19 mouse cellular contexts compared by ENCODE assay signal in genomic region chr3:122313936-122314335, GRCm38 (mm10). TPM values are rescaled to one million over a fixed set of nuclear protein-coding genes. Genes with fewer than 3 reads are reported as not detected.
DNase-seq lines count a peak whose midpoint lies in the region; ATAC-seq lines count a peak whose summit lies in the region.
"Had no signal": no experiment of that assay in that cellular context is flagged by ENCODE, and none has a peak within 500 bp of the region (broad histone marks: within the 10 kb centered on the region; RNA-seq: fewer than 3 reads in every experiment).

No protein-coding gene starts in this region.

- H3K4me2 ChIP-seq in heart, embryonic 11.5 days = no peak overlapping the region
- H3K4me2 ChIP-seq in intestine, embryonic 15.5 days (replicated peaks) = peak overlapping the region; percentile 9; the same call in 1 of the 2 replicates
- no peak overlapping the region for H3K4me2 ChIP-seq in stomach, embryonic 15.5 days
- H3K4me2 ChIP-seq: hindbrain, embryonic 14.5 days had no signal

- H3K9me3 ChIP-seq in heart, embryonic 11.5 days (replicated peaks; ENCODE audit: control insufficient read depth, low read length) = no peaks in the 10 kb centered on the region
- no peaks in the 10 kb centered on the region for H3K9me3 ChIP-seq in intestine, embryonic 15.5 days
- no peaks in the 10 kb centered on the region for H3K9me3 ChIP-seq in stomach, embryonic 15.5 days
- H3K9me3 ChIP-seq: G1E had no signal

- H3K4me3 ChIP-seq in heart, embryonic 11.5 days (ENCODE audit: low read depth, low read length) = no peak overlapping the region
- H3K4me3 ChIP-seq in intestine, embryonic 15.5 days (replicated peaks) = no peak overlapping the region
- H3K4me3 ChIP-seq in stomach, embryonic 15.5 days (replicated peaks) = no peak overlapping the region

- WGBS in heart, embryonic 11.5 days (ENCODE audit: insufficient replicate concordance) = 9% methylated on average over 7 of the region's 7 CpGs
- WGBS in intestine, embryonic 15.5 days = 47% methylated on average over 7 of the region's 7 CpGs
- 49% methylated on average over 7 of the region's 7 CpGs for WGBS in stomach, embryonic 15.5 days

- peaks cover 34% of the 10 kb centered on the region for H3K27me3 ChIP-seq in heart, embryonic 11.5 days (ENCODE audit: control insufficient read depth, insufficient read depth, low read length)
- H3K27me3 ChIP-seq in intestine, embryonic 15.5 days (replicated peaks) = no peaks in the 10 kb centered on the region
- no peaks in the 10 kb centered on the region for H3K27me3 ChIP-seq in stomach, embryonic 15.5 days (replicated peaks)

- ATAC-seq in heart, embryonic 11.5 days (replicated peaks; ENCODE audit: insufficient number of reproducible peaks, low FRiP score, low TSS enrichment) = peak; percentile 31; the same call in 1 of the 2 replicates
- peak; percentile 39 for ATAC-seq in intestine, embryonic 15.5 days
- ATAC-seq in stomach, embryonic 15.5 days (ENCODE audit: insufficient read depth, low FRiP score, low read depth) = peak; percentile 31; the same call in 1 of the 2 replicates
- ATAC-seq: forebrain, postnatal 0 days had no signal

- no peaks in the 10 kb centered on the region for H3K36me3 ChIP-seq in heart, embryonic 11.5 days (ENCODE audit: control insufficient read depth, insufficient read depth, low read length)
- no peaks in the 10 kb centered on the region for H3K36me3 ChIP-seq in intestine, embryonic 15.5 days
- H3K36me3 ChIP-seq in stomach, embryonic 15.5 days = no peaks in the 10 kb centered on the region
- H3K36me3 ChIP-seq: G1E had no signal

- H3K27ac ChIP-seq in heart, embryonic 11.5 days (ENCODE audit: low read depth, low read length) = no peak overlapping the region
- H3K27ac ChIP-seq in intestine, embryonic 15.5 days = peak overlapping the region; percentile 76
- H3K27ac ChIP-seq in stomach, embryonic 15.5 days = peak overlapping the region; percentile 16; the same call in 1 of the 2 replicates
- H3K27ac ChIP-seq: hindbrain, embryonic 14.5 days; liver, embryonic 14.5 days had no signal

- DNase-seq in heart, adult 18-20 months = no peak
- DNase-seq in kidney, postnatal 10 days = peak; percentile 30
- DNase-seq in kidney, adult 18-20 months = no peak
- DNase-seq in right cerebral cortex, adult 2 months (ENCODE audit: low spot score in 2 of 2) = no peak
- DNase-seq: adrenal gland, adult 2 months; cerebellum, postnatal 14 days; forebrain, postnatal 0 days; kidney, adult 2 months; layer of hippocampus, postnatal 36 days; left cerebral cortex, postnatal 4 days; lung, postnatal 10 days; right cerebral cortex, postnatal 14 days; thymus, postnatal 25 days had no signal

- peaks cover 10% of the 10 kb centered on the region for H3K4me1 ChIP-seq in heart, embryonic 11.5 days (ENCODE audit: control insufficient read depth, insufficient read depth, low read length)
- peaks cover 12% of the 10 kb centered on the region for H3K4me1 ChIP-seq in intestine, embryonic 15.5 days (replicated peaks)
- 0 out of 2 replicates have a peak, but pooled peaks cover 6% of the 10 kb centered on the region for H3K4me1 ChIP-seq in stomach, embryonic 15.5 days

- H3K9ac ChIP-seq in heart, embryonic 11.5 days (ENCODE audit: low read depth, low read length) = no peak overlapping the region
- H3K9ac ChIP-seq in intestine, embryonic 15.5 days = no peak overlapping the region
- no peak overlapping the region for H3K9ac ChIP-seq in stomach, embryonic 15.5 days
- H3K9ac ChIP-seq: forebrain, postnatal 0 days; hindbrain, embryonic 14.5 days; liver, embryonic 14.5 days had no signal

RNA-seq across cellular contexts. Expression of gene Bcar3, which starts 20.0 kb away (rescaled TPM):
- polyA plus RNA-seq in heart, embryonic 11.5 days (2014; fragmentation: Nextera tagmentation; extraction: Ambion mirVana) = 6.4 and 8.7 TPM in 2 replicates
- total RNA-seq in heart, adult 18-20 months (2021) = 1 to 10 TPM; 7.0 to 9.5 TPM
- polyA plus RNA-seq in intestine, embryonic 15.5 days (2015; fragmentation: Nextera tagmentation; extraction: Ambion mirVana) = 21.5 and 23.4 TPM in 2 replicates
- 14.1 and 15.8 TPM in 2 replicates for polyA plus RNA-seq in stomach, embryonic 15.5 days (2015; fragmentation: Nextera tagmentation; extraction: Ambion mirVana)
- polyA plus RNA-seq: G1E had no signal

RNA-seq across cellular contexts. Expression of gene Dnttip2, which starts 39.7 kb away (rescaled TPM):
- 58.7 and 59.9 TPM in 2 replicates for polyA plus RNA-seq in heart, embryonic 11.5 days (2014; fragmentation: Nextera tagmentation; extraction: Ambion mirVana)
- total RNA-seq in heart, adult 18-20 months (2021) = 10 to 100 TPM; 25.3 to 30.1 TPM
- 68.3 and 77.4 TPM in 2 replicates for polyA plus RNA-seq in intestine, embryonic 15.5 days (2015; fragmentation: Nextera tagmentation; extraction: Ambion mirVana)
- 63.5 and 72.7 TPM in 2 replicates for polyA plus RNA-seq in stomach, embryonic 15.5 days (2015; fragmentation: Nextera tagmentation; extraction: Ambion mirVana)
